Mouse (Mus musculus) small intestine, adult 2 months (tissue): ENCODE data around the gene Cd248. TPM values are rescaled to one million over a fixed set of nuclear protein-coding genes. Genes with fewer than 3 reads are reported as not detected.
A peak's percentile ranks its signal among the peaks of the same experiment; 100 is the strongest.

Experiments used
- H3K27ac ChIP-seq: fragments of 200-500 bp; 2 replicates; pipeline ENCODE4 v1.5.1; 2012; ENCODE audit warnings: low read depth, low read length, control low read depth, inconsistent platforms; ENCODE audit not compliant: insufficient read depth
- H3K27me3 ChIP-seq: fragments of 200-500 bp; 2 replicates; pipeline ENCODE4 v1.6.1; 2012; ENCODE audit warnings: mild to moderate bottlenecking, moderate library complexity, low read length, inconsistent platforms; ENCODE audit not compliant: control insufficient read depth, insufficient read depth
- H3K36me3 ChIP-seq: fragments of 200-500 bp; 2 replicates; pipeline ENCODE4 v1.6.1; 2012; ENCODE audit warnings: mild to moderate bottlenecking, low read length, control low read depth, inconsistent platforms; ENCODE audit not compliant: control insufficient read depth, insufficient read depth
- H3K4me1 ChIP-seq: fragments of 200-500 bp; 2 replicates; pipeline ENCODE4 v1.6.1; 2012; ENCODE audit warnings: low read length, inconsistent platforms, mixed read lengths; ENCODE audit not compliant: control insufficient read depth, insufficient read depth, insufficient read length
- H3K4me3 ChIP-seq: fragments of 200-500 bp; 2 replicates; pipeline ENCODE4 v1.5.1; 2012; ENCODE audit warnings: low read depth, mild to moderate bottlenecking, control low read depth, inconsistent platforms, low read length, moderate library complexity
- CTCF ChIP-seq: fragments of 200-500 bp; IDR thresholded peaks from 2 replicates; pipeline ENCODE4 v1.5.1; 2012; ENCODE audit warnings: low read depth, mild to moderate bottlenecking, control low read depth, inconsistent platforms, low read length, moderate library complexity, mixed read lengths; ENCODE audit not compliant: insufficient replicate concordance, insufficient read length; ENCODE audit errors: extremely low read depth
- POLR2A ChIP-seq: fragments of 200-500 bp; IDR thresholded peaks from 2 replicates; pipeline ENCODE4 v1.6.1; 2012; ENCODE audit warnings: low read depth, mild to moderate bottlenecking, control low read depth, inconsistent platforms, low read length, moderate library complexity
- WGBS: fragments of 180-500 bp; shearing (Covaris S2); methylation state at CpG from one replicate; pipeline ENCODE4 v1.1.7; 2018; 5-methylcytosine and 5-hydroxymethylcytosine counted together
- polyA plus RNA-seq: library from polyadenylated mRNA; depleted of rRNA; stranded (reverse); fragments of >200 nt; gene quantifications from 2 replicates; pipeline ENCODE4 v1.2.3, GENCODE M21; 2012

The Cd248 gene
- polyA plus RNA-seq, 1 experiment, result 3.4 TPM

GRCm38 (mm10) chr19:5092083-5092482 lies 24.2 kb downstream of the Cd248 start:
- H3K36me3 ChIP-seq, result peaks cover 19% of the 10 kb centered on the region
- peaks cover 12% of the 10 kb centered on the region for H3K4me1 ChIP-seq
- TF ChIP-seq CTCF, result no peak
- TF ChIP-seq POLR2A, result no peak
- no peak overlapping the region for H3K27ac ChIP-seq
- no peaks in the 10 kb centered on the region for H3K27me3 ChIP-seq
- 95% methylated on average over 10 of the region's 10 CpGs for WGBS
- no peak overlapping the region for H3K4me3 ChIP-seq

GRCm38 (mm10) chr19:5093481-5094242 lies 25.8 kb downstream of the Cd248 start:
- TF ChIP-seq POLR2A (no peak), CTCF (no peak)
- WGBS, result 76% methylated on average over 12 of the region's 12 CpGs

GRCm38 (mm10) chr19:5094243-5094632 lies 26.4 kb downstream of the Cd248 start:
- 1% methylated on average over 21 of the region's 21 CpGs for WGBS
- H3K27ac ChIP-seq, result no peak overlapping the region

More at GRCm38 (mm10) chr19:5093481-5094242, 25.8 kb downstream of the Cd248 start:
- Histone ChIP-seq H3K27ac (no peak overlapping the region), H3K4me1 (peaks cover 9% of the 10 kb centered on the region), H3K27me3 (no peaks in the 10 kb centered on the region), H3K4me3 (no peak overlapping the region), H3K36me3 (peaks cover 19% of the 10 kb centered on the region)

DNA sequence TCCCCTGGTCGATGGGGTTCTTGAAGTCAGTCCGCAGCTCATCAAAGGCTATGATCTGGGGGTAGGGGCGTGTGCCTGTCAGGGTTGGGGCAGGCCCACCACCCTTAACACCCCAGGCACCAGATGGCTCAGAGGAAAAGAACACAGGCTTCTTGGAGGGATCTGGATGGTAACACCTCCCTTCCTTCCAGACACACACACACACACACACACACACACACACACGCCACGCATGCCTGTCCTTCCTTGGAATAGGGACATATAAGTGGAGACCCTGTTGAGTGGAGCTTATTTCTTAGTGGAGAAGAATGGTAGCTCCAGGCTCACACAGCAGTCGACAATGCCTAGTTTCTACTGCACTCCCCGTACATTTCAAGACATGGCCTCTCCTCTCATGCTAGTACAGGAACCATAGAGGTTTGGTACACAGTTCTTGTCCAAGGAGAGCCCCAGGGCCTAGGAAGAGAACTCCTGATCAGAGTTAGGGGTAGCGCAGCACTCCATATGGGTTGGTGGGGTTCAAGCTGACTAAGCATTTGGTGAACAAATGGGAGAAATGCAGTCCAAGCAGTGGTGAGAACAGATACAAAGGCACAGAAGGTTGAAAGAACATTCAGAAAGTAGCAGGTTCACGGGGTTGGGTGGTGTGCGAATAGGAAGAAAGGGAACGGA lies 27.0 kb downstream of the Cd248 start:
- WGBS, result 46% methylated on average over 11 of the region's 11 CpGs
- TF ChIP-seq POLR2A (no peak), CTCF (no peak)
- peaks cover 5% of the 10 kb centered on the region; the same call in 1 of the 2 replicates for H3K4me1 ChIP-seq
- H3K36me3 ChIP-seq, result peaks cover 20% of the 10 kb centered on the region
- H3K4me3 ChIP-seq, result no peak overlapping the region
- H3K27ac ChIP-seq, result no peak overlapping the region
- no peaks in the 10 kb centered on the region for H3K27me3 ChIP-seq

More at GRCm38 (mm10) chr19:5094243-5094632, 26.4 kb downstream of the Cd248 start:
- no peaks in the 10 kb centered on the region for H3K27me3 ChIP-seq
- H3K4me1 ChIP-seq, result peaks cover 6% of the 10 kb centered on the region
- TF ChIP-seq CTCF (peak; percentile 87), POLR2A (no peak)
- peaks cover 19% of the 10 kb centered on the region for H3K36me3 ChIP-seq
- no peak overlapping the region for H3K4me3 ChIP-seq

DNA sequence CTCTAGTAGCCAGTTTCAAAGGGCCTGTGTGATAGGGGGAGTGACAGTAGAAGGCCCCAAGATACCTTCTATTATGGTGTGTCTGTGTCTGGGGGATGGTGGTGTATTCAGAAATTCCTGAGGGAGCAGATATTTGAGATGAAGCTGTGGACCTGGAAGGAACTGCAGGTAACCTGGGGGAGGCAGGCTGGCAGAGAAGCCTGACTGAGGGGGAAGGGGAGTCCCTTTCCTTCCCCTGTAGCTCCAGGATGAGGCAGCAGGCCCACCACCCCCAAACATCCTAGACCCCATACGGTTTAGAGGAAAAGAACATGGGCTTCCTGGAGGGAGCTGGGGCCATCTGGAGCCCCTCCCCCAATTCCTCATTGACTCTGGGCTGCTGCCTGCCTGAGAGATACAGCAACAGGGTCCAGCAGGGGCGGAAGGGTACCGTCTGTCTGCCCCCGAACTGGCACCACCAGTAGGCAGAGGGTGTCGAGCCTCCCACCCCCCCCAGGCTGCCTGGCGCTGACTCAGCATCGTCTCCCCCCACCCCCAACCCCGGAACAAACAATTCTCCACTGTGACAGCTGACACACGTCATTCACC lies 28.1 kb downstream of the Cd248 start:
- no peaks in the 10 kb centered on the region for H3K27me3 ChIP-seq
- WGBS, result 13% methylated on average over 9 of the region's 9 CpGs
- no peak overlapping the region for H3K4me3 ChIP-seq

GRCm38 (mm10) chr19:5097521-5098362 lies 29.9 kb downstream of the Cd248 start:
- no peak for TF ChIP-seq POLR2A
- no peak for TF ChIP-seq CTCF
- Histone ChIP-seq H3K4me3 (peak overlapping the region; percentile 41), H3K36me3 (peaks cover 26% of the 10 kb centered on the region), H3K27me3 (no peaks in the 10 kb centered on the region), H3K4me1 (peaks cover 5% of the 10 kb centered on the region; the same call in 1 of the 2 replicates), H3K27ac (no peak overlapping the region)
- WGBS, result 10% methylated on average over 30 of the region's 31 CpGs

More for the DNA sequence above, 28.1 kb downstream of the Cd248 start:
- Histone ChIP-seq H3K36me3 (peaks cover 24% of the 10 kb centered on the region), H3K4me1 (peaks cover 5% of the 10 kb centered on the region; the same call in 1 of the 2 replicates), H3K27ac (no peak overlapping the region)
- TF ChIP-seq POLR2A (no peak), CTCF (no peak)
